Mouse (Mus musculus) testis, adult 2 months (tissue): ENCODE results near the gene Trim25.

ENCODE experiments used
- CTCF ChIP-seq: fragments of 200-500 bp; IDR thresholded peaks from 2 replicates; pipeline ENCODE4 v1.5.1; 2012; ENCODE audit warnings: low read depth, mild to moderate bottlenecking, inconsistent platforms, low read length, moderate library complexity; ENCODE audit not compliant: control insufficient read depth, insufficient read depth, insufficient replicate concordance
- POLR2A ChIP-seq: fragments of 200-500 bp; IDR thresholded peaks from 2 replicates; pipeline ENCODE4 v1.6.1; 2012; ENCODE audit warnings: low read depth, mild to moderate bottlenecking, inconsistent platforms, low read length, moderate library complexity; ENCODE audit not compliant: control insufficient read depth

GRCm38 (mm10) chr11:89060423-89061089, 61.4 kb downstream of the Trim25 start:
- TF ChIP-seq CTCF (no peak), POLR2A (peak; percentile 75)
